Mouse (Mus musculus) gastrocnemius, adult 2 months (tissue): Measurements from ENCODE around the gene Magi2. TPM values are rescaled to one million over a fixed set of nuclear protein-coding genes. Genes with fewer than 3 reads are reported as not detected.
A peak's percentile ranks its signal among the peaks of the same experiment; 100 is the strongest.

ENCODE experiments used
- DNase-seq: peaks from one replicate; pipeline ENCODE4 v3.0.0; 2022
- H3K27ac ChIP-seq: fragments of 200-600 bp; 2 replicates; pipeline ENCODE4 v1.8.1; 2022; ENCODE audit warnings: mild to moderate bottlenecking
- H3K4me3 ChIP-seq: fragments of 200-600 bp; 2 replicates; pipeline ENCODE4 v1.8.1; 2022; ENCODE audit warnings: mild to moderate bottlenecking, moderate library complexity
- CTCF ChIP-seq: fragments of 200-600 bp; IDR thresholded peaks from 2 replicates; pipeline ENCODE4 v1.8.1; 2022; ENCODE audit warnings: antibody characterized with exemption, mild to moderate bottlenecking, moderate library complexity
- intact Hi-C: fragments of 180-260 bp; cut with DNase I; formaldehyde crosslinking; loops from one replicate; pipeline ENCODE4 v1.15.1; 2025
- total RNA-seq, 2 experiments: library from RNA; stranded (reverse); gene quantifications; 2 replicates each; pipeline ENCODE4 v1.2.3; 2021

Gene Magi2
- total RNA-seq, 2 experiments from 2014 or later = 0.98 to 1.6 TPM

DNA sequence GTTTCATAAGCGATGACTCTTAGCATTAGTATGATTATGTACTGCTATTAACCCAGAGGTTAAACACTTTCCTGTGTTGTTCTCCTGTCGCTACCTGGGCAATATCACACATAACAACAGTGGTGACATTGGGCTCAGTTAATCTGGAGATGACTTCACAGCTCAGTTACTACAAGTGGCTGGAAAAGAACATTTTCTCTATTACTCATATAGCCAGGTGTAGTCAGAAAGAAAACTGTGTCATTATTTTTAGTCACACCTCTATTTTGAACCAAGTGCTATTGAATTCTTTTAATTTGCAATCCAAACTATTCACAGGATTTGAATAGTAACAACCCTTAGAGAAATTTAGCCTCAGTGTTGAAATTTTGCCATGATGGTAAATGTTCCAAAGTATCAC, 821.5 kb downstream of the Magi2 start:
- Histone ChIP-seq H3K27ac (no peak overlapping the region), H3K4me3 (no peak overlapping the region)
- DNase-seq = no peak
- intact Hi-C loops = no loop called here
- TF ChIP-seq CTCF = no peak

DNA sequence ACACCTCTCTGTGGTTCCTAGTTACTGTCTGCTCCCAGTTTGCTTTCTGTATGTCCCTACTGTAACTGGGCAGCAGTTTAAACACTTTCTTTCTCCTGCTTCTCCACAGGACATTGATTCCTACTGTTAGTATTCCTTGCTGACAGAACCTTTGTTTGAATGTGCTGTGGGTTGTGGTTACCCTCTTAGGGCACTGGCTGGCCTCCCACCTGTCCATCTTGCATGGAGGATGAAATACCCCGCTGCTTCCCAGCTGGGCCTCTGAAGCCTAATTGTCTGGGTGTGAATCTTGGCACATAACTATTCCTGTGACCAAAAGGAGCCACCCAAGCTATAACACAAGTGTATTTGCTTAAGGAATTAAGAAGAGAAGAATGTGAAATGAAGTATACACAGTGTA, 823.4 kb downstream of the Magi2 start:
- no peak overlapping the region for H3K27ac ChIP-seq
- DNase-seq = no peak
- TF ChIP-seq CTCF = no peak
- intact Hi-C loops = no loop called here
- no peak overlapping the region for H3K4me3 ChIP-seq

DNA sequence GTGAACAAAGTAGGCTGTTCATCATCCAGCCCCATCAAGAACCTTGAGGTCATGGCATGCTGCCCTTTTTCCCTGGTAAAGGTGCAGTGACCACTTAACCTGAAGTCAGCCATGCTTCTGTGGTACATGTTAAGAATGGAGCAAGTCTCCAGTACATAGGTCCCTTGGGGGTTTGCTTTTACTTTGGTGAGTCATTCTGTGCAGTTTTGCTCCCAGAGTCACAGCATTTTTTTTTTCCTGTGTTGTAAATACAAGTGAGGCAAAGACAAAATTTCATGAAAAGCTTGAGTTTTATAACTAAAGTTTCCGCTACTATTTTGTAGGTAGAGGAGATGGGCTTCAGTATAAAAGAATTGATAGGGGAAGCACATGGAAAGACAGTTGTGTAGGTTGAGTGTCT, 828.2 kb downstream of the Magi2 start:
- DNase-seq = no peak
- intact Hi-C loops = no loop called here
- H3K4me3 ChIP-seq = no peak overlapping the region
- no peak for TF ChIP-seq CTCF
- H3K27ac ChIP-seq = no peak overlapping the region

DNA sequence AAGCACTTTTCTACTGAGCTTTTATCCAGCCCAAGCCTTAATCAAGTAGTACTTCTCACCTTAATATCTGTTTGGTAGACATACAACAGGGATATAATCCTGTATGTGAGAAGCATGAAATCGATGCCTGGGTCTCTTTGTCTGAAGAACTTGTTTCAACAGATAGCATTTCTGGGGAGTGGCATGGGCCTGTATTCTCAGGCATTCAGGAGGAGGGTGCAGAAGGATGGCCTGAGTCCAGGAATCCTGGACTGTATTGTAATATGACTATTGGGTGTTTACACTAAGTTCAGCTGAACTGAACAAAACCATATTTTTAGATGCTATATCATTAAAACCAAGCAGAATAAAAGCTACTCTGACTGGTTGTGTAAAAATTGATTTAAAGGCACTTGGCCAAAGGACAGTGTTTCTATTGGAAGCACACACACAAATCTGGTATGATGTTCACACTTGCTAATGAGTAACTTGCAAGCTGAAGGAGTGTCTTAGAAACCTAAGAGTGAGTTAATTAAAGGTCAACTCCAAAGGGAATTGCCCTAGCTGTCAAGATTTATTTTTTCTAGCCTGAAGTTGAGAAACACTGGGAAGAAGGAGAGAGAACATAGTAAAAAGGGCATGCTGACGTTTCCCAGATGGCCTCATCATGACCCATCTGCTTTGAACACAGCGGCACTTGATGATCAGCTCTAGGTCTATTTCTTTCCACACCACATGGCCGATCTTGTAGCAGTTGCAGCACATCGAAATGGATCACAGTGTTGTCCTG, 829.4 kb downstream of the Magi2 start:
- Histone ChIP-seq H3K4me3 (no peak overlapping the region), H3K27ac (no peak overlapping the region)
- intact Hi-C loops = no loop called here
- DNase-seq = no peak
- TF ChIP-seq CTCF = no peak

DNA sequence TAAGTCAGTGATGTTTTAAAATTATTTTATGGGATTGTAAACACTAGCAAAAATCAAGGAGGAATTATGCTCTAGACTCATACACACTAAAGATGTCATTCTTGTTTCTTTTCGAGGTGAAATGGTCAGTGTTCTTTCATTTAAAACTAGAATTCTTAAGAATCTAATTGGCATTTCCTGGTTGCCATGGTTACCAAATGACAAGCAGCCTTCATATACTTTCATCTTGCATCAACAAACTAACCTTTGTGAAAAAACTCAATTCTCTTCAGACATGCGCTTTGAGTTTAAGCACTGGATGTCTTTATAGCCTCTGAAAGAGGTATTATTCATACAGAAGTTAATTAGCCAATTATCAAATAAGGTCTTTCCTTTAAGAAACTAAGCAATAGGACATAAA, 830.0 kb downstream of the Magi2 start:
- Histone ChIP-seq H3K27ac (no peak overlapping the region), H3K4me3 (no peak overlapping the region)
- no peak for DNase-seq
- no peak for TF ChIP-seq CTCF
- intact Hi-C loops = no loop called here

DNA sequence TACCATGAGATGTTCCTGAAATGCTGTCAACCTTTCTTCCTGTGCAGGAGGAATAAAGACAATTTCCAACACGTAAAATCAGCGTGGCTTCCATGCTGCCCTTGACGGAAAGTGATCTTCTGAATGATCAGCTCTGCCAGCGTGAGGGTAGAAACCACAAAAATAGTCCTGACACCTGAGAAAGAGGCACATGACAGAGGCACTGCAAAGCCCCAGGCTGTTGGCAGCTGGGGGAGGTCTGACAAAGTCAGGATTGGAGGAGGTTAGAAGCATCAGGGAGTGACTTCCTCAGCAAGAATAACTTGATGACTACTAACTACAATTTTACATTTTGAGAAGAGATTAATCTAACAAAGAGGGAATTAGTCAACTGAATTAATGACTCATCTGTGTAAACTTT, 835.2 kb downstream of the Magi2 start:
- Histone ChIP-seq H3K27ac (peak overlapping the region; percentile 13; the same call in 1 of the 2 replicates), H3K4me3 (no peak overlapping the region)
- TF ChIP-seq CTCF = no peak
- peak; percentile 37 for DNase-seq
- intact Hi-C loops = no loop called here

DNA sequence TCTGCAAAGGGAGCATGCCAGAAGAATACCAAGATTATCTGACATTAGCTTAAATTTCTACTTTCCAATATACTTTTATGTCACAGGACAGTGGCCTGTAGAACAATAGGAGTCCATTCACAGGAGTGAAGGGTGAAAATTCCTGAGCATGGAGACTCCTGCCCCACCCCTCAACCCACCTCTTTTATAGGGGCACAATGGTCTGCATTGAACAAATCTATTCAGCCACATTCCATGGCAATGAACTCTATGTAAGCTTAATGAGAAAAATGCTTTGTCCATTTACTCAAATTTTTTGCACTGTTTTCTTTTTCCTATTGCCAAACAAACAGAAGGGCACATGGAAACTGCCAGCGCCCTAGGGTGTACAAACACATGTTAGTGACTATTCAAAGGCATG, 838.2 kb downstream of the Magi2 start:
- intact Hi-C loops = no loop called here
- TF ChIP-seq CTCF = no peak
- no peak overlapping the region for H3K4me3 ChIP-seq
- H3K27ac ChIP-seq = no peak overlapping the region
- DNase-seq = no peak

DNA sequence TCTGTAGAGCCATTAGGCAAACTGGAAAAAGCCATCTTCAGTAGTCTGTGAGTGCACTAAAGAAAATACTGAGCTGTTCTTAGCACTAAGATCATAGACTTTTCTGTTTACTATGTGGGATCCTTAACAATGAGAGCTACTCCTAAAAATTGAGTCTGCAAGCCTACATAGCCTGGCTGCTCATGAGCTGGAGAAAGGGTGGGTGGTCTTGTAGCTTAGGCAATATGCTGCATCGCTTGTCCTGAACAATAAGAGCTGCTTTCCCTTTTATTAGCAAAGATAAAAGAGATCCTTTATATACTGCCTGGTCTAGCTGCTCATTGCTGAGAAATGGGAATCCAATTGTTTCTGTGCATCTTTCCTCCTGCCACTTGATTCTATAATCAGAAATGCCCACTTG, 841.7 kb downstream of the Magi2 start:
- H3K27ac ChIP-seq = no peak overlapping the region
- TF ChIP-seq CTCF = no peak
- intact Hi-C loops = no loop called here
- DNase-seq = no peak
- H3K4me3 ChIP-seq = no peak overlapping the region

DNA sequence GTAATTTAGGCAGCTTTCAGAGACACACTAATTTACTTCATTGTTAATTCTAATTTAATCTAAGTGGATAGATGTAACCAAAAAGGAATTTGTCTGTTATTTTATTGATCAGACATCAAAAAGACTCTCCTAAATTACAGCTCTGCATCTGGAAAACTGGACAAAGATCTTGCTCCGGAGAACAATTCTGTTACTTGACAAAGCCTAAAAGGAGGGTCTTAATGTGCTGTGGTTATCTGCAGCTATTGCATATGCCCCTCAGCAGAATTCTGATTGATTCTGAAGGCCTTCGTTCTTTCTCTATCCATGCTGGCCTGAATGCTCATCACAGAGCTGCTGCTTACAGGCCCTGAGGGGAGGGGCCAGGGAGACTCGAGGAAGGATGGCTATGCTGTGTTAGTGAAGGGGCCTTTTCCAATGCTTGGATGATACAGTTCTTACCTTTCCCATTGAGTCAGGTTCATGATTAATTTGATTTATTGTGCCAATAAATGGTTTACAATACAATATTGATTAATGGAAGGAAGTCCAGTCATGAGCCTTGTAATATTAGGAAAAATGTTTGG, 842.2 kb downstream of the Magi2 start:
- H3K4me3 ChIP-seq = no peak overlapping the region
- TF ChIP-seq CTCF = no peak
- no peak overlapping the region for H3K27ac ChIP-seq
- no peak for DNase-seq
- intact Hi-C loops = no loop called here

DNA sequence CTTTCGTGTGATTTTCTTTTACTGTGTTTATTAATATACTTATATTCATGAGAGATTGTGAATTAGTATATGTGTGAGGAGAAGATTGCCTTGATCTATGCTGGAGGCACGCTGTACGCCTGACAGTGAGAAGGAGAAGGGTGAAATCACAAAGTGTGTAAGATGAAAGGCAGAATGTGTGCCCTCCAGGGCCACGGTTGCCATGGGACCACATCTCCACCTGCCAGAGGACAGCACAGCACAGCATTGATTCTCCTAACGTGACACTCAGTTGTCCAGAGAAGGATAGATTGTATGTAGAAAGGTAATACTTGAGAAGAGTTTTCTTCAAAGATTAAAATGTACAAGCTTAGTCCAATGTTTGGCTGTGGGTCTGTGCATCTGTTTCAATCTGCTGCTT, 847.3 kb downstream of the Magi2 start:
- no peak for DNase-seq
- H3K4me3 ChIP-seq = no peak overlapping the region
- H3K27ac ChIP-seq = no peak overlapping the region
- no peak for TF ChIP-seq CTCF
- intact Hi-C loops = no loop called here

DNA sequence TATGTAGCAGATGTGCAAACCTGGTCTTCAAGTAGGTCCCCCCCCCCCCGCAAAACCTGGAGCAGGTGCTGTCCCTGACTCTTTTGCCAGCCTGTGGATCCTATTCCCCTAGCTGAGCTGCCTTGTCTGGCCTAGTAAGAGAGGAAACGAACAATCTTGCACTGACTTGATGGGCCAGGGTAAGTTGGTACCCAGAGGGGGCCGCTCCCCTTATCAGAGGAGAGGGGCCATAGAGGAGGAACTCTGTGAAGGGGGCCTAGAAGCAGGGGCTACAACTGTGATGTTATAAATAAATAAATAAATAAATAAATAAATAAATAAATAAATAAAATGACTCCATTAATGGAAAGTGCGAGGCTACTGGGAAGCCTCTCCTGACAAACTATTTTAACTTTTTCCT, 848.0 kb downstream of the Magi2 start:
- no peak for TF ChIP-seq CTCF
- no peak overlapping the region for H3K4me3 ChIP-seq
- DNase-seq = no peak
- intact Hi-C loops = no loop called here
- H3K27ac ChIP-seq = no peak overlapping the region

DNA sequence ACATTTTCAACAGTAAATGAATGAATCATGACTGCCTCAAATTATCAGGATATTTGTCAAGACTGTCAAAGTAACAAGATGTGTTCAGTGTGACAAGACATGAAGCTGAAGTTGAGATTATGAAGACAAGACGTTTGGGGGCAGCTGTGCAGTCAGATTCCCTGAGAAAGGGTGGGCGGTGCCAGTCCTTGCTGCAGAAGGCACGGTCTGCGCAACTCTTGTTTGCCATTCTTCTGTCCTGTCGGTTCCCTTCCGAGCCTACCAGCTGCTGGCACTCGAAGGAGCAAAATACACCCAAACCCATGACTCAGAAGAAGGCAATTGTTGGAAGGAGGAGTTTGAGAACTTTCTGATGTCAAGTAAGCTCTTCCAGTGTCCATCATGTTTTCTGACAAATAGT, 852.1 kb downstream of the Magi2 start:
- intact Hi-C loops = no loop called here
- no peak overlapping the region for H3K4me3 ChIP-seq
- no peak overlapping the region for H3K27ac ChIP-seq
- DNase-seq = no peak
- no peak for TF ChIP-seq CTCF

DNA sequence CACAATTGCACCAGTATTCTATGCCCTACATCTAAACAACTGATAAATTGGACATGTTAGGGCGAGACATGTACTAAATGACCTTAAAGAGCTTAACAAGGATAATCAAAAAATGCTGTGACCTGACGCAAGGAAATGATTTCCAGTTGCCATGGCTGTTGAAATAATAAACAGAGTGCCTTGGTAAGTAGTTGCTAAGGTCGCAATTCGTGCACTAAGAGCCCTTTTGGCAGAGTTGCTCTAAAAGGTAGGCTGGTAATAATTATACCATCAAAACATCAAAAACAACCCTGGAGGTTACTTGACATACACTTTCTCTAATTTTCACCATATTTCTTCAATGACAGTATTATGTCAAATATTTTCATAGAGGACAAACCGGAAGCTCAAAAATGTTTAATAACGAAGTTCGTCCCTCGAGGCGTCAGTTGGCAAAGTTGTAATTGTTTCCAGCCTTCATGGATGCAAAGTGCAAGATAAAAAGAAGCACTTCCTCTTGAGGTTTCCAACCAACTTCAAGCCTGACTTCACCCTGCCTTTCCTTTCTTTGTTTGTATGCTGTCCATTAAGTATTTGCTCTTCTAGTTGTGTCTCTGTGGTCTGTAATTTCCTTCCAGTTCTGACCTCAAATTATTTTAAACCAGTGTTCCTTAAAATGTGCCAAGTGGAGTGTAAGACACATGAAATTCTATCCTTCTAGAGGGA, 853.9 kb downstream of the Magi2 start:
- Histone ChIP-seq H3K4me3 (no peak overlapping the region), H3K27ac (no peak overlapping the region)
- TF ChIP-seq CTCF = no peak
- DNase-seq = no peak
- intact Hi-C loops = no loop called here
